Mouse (Mus musculus) common myeloid progenitor, adult 5-6 weeks (primary cell): Measurements from ENCODE around the gene Arhgef28. TPM values are rescaled to one million over a fixed set of nuclear protein-coding genes. Genes with fewer than 3 reads are reported as not detected.

Source experiments
- ATAC-seq: replicated peaks from 2 replicates; pipeline ENCODE4 v1.8.0; 2016; ENCODE audit warnings: low read depth, mild to moderate bottlenecking, moderate TSS enrichment, inconsistent platforms; ENCODE audit not compliant: poor library complexity, severe bottlenecking
- total RNA-seq: library from RNA; stranded (forward); fragments of 200-1000, 187-1606 nt; gene quantifications from 2 replicates; pipeline ENCODE4 v1.2.3, GENCODE M21; 2017

Gene Arhgef28
- total RNA-seq, 1 experiment from 2014 or later = 5.3 TPM

DNA sequence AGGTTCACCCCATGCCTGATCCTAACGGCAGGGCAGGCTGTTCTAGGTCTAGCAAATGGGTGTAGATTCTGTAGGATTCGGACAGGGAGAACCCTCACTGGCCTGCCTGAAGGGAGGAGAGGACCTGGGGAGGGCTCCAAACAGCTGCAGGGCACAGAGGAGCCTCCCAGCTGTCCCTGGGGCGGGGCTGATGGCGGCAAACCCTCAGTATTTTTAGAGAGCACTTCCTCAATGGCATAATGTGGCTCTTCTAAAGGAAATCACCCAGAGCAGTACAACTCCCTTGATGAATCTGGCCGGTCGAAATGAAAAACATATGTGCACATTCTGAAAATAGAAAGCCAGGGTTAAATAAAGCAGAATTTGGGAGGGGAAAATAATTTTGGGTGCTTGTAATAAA is 265.1 kb downstream of the Arhgef28 start:
- peak; percentile 67 for ATAC-seq

DNA sequence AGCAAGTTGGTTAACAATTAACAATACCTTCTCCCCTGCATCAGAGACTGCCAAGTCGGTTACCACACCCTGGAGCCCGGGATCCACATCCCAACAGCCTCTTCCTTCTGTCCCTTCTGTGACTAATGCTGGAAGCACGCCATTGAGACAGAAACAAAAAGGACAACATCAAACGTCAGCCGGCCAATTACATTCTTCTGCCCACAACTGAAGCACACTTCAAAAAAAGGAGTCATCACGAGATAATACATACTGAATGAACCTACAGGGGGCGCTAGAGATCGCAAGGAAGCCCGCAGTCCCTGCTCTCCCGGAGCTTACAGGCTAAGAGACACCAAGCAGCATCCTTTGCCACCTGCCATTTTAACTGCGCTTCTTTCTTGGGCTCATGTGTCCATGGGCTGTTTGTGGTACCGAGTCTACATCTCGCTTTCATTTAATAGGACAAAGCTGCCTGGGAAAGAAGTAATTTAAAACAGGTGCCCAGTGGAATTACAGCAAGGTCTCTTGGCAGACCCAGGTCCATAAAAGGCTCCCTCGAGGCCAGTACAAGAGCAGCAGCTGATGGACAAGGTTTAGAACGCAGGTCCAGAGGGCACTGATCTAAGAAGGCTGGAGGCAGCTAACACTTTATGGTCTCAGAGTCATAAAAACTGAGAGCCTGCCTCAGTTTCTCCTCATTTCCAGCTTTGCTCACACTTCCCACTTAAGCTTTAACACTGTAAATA is 266.6 kb downstream of the Arhgef28 start:
- no peak for ATAC-seq

DNA sequence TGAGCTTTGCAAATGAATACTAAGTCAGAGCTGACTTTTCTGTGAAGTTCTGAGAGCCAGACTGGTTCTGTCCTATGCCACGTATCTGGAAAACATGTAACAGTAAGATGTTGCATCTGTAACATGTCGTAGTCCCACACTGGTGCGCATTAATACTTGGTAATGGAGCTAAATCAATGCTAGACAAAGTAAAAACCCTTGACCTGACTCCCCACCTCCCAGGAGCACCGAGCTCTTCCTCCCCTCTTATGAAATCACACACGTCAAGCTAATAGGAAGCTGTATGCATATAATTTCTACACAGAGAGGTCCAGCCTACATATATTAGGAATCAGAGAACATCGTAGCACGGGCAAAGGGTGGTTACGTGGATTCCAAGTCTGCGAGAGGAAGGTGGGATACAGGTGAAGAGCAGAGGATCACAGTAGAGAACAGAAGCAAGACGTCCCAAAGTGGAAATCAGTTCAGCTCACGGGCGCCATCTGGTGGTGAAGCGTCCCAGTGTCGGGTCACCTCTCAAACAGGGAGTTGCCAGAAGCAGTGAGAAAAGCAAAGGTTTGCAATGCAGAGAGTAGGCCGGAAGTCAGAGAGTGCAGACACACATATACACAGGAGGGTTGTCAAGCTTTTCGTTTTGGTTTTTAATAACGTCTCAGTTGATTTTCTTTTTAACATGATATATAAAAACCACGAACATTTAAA is 267.5 kb downstream of the Arhgef28 start:
- ATAC-seq = peak; percentile 75

DNA sequence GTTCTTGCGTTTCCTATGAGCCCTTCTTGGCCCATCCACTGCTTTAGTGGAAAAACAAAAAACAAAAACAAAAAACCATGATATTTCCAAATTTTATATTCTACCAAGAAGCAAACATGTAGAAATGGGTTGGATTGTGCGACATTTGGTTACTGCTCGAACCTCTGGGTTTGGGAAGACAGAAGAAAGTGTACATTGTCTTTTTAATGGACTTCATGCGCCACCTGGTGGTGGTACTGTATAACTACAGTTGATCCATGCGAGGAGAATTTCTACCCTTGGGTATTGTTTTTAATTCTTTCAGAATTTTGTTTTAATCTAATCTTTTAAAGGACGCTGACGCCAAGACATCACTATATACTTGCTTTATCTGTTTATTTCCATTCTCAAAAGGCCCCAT is 268.3 kb downstream of the Arhgef28 start:
- no peak for ATAC-seq

DNA sequence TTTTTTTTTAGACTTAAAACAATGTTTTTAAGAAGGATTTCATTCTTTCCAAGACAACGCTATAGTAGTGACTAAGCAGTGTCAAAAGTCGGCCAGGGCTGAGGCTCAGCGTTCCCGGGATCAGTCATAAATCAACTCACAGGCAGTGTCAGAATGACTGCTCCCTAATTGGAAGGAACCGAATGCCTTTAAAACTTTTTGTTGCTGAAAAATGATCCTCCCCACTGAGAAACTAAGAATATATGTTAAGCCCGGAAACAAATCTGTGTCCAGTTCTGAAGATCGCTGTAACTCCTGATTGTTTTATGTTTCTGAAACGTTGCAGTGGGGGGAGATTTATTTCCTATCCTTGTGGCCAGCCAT is 278.1 kb downstream of the Arhgef28 start:
- ATAC-seq = no peak

DNA sequence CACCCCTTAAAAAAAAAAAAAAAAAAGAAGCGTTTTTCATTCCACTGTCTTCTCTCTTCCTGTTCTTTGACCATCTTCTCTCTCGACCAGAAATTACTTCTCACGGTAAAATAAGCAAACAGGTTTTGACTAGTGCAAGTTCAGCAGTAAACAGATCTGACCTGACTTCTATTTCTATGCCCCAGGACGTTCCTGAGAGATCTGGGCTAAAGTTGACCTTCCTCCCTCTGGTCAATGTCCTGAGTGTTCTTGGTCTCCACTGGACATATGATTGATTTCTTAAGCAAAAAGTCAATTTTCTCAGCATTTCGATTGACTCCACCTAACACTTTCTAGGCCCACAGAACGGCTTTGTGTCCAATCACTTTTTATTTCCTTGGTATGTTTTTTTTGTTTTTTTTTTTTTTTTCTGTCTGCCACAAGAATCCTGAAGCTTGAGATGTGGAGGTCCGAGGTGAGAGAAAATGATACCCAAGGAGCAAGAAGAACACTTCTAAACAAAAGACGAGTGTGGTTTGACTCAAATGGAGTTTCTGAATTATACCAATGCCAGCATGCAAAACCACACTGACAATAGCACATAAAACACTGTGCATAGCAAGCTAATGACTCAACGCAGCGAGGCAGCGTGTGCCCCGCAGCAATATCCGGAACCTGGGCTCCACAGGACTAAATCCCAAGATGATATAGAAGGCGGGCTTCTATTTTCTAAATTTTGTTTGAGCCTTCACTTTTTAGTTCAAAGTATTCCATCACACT is 278.7 kb downstream of the Arhgef28 start:
- no peak for ATAC-seq

DNA sequence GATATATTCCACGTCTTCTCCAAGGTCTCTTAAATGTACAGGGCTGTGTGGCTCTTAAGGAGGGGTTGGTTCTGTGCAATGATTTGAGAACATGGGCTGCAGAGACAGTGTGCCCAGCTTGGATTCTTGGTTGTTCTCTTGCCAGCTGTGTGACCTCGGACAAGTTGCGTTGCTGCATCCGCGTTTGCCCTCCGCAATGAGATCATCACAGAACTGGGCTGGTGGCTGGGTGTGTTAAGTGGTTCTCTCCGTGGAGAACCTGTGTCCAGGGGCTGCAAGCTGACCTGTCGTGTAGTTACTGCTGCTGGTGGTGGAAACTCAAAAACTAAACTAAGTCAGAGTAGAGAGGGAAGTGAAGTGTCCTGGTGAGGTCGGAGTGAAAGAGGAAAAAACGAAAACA is 279.9 kb downstream of the Arhgef28 start:
- ATAC-seq = no peak

DNA sequence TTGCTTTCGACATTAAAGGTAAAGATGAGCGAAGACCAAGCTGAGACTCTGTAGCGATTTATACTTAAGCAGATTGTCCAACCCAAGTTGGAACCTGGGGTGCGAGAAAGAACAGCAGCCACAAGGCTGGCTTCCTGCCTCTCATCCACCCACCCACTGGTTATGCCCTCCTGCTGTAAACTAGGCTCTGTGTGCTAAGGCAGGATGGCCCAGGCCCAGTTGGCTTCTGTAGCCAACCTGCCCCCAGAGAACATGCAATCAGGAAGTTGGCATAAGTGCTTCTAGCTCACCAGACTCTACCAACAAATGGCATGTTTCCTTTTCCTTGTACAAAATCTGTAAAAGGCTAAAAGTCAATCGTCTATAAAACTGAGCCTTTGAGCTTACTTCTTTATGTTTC is 283.2 kb downstream of the Arhgef28 start:
- no peak for ATAC-seq

DNA sequence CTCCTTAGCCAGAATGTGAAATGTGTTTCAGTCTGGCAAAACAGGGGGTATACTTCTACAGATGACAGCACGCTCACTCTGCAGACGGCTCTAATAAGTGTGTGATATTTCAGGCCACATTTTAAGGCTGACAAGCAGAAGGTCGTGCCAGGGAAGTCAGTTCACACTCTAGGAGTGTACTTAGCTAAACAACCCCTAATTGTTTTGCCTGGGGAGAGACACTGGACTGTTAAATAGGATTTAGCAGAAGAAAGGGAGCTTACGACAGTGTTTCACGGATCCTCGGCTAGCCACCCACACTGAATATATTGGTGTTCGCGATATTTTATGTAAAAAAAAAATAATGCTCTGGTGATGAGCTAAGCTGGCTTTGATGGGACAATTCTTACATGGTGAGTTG is 286.6 kb downstream of the Arhgef28 start:
- ATAC-seq = no peak

DNA sequence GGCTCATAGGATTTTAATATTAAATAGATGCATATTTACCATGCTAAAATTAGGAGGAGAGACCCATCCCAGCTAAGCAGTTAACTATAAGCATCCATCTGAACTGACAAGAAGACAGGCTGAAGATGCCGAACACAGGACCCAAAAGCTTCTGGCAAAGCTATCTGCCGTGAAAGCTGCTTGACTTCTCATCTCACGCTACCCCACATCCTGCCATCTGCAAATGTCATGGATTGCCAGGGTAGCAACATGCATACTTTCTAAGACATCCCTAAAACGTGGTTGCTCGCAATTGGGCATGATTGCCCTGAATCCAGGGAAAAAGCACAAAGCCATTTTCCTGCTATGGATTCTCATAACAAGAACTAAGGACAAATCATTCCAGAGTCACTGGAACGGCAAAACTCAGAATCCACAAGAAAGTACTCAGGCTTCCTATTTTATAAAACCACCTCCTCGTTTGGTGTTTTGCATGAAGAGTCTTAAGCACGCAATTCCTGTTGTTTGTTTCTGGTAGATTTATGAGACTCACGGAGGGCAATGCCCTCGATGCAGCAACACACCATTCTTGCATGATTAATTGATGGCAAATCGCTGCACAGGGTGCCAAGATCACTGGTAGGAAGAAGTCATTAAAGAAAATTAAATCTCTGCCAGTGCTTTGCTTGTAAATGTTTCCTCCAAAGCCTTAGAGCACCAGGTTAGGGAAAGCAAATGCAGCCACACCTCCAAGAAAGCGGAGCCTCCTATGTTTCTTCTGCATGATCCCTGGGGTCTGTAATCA is 287.9 kb downstream of the Arhgef28 start:
- ATAC-seq = no peak

DNA sequence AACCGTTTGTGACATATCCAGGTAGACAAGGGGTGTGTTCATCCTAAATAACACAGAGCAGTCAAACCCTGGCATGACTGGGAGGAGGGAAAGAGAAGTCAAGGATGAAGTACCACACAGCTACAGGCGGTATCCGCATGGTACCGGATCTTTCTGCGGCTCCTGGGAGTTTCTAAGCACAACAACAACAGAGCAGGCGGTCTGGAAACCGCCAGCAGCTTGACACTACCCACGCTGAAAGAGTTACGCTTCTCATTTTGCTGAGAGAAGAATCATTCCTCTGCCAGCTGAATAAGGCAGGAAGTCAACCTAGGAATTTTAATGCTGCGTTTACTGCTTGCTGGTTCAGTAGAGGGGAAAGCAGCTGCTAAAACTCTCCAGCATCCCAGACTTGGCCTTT is 295.2 kb downstream of the Arhgef28 start:
- ATAC-seq = no peak

DNA sequence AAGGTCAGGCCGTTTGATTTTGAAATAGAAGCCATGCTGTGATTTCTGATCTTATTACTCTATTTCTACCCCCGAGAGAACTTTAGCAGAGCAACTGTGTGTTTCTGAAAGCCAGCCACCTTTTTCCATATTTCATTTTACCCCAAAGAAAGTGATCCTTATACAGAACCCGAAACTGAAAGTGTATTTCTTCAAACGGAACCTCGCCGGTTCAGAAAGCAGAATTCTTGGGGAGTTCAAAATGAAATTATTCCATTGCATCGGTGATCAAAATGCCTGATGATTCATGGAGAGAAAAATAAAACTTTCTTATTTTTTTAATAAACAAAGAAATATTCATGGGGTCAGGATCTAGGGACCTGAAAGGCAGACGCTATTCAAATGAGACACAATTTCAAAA is 303.4 kb downstream of the Arhgef28 start:
- ATAC-seq = no peak

DNA sequence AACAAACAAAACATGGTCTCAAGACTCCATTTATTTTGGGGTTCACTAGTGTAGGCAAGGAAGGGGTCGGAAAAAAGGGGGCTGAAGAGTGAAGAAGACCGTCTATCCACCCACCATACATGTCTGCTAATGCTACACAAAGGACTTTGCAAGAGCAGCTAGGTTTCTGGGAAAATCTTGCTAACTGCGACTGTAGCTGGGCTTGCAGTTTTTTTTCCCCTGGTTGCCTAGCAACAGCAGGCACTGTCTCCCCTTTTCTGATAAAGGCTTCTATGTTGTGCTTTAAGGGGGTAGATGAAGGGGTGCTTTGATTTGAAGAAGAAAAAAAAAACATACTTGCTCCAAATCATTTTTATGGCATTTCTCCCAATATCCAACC is 305.9 kb downstream of the Arhgef28 start:
- ATAC-seq = no peak

DNA sequence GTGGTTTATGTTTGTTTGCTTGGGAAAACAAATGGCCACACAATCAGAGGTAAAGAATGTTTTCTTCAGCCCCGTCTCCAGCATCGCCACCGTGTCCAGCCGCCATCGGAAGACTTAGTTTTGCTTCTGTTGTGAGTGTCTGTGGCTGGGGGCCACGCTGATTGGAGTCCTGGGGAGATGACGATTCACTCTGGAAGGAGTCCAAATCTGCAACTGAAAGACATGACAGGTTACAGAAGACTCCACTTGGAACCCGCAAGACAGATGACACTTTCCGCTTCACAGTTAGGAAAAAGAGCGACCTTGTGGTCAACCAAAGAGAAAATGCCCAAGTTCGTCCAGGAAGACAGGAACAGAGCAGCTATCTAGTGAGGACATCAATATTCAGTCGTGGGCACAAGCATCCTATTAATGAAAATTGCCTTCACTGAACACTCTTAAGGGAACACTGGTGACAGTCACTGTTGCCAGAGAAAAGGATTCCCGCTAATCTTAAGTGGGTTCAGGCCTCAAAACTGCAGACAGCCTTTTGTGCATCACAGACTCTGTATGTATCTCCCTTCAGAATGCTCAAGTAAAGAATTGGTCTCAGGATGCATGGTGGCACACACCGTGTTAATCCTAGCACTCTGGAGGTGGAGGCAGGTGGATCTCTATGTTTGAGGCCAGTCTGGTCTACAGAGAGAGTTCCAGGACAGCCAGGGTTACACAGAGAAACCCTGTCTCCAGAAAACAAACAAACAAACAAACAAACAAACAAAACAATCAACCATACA is 306.4 kb downstream of the Arhgef28 start:
- no peak for ATAC-seq

DNA sequence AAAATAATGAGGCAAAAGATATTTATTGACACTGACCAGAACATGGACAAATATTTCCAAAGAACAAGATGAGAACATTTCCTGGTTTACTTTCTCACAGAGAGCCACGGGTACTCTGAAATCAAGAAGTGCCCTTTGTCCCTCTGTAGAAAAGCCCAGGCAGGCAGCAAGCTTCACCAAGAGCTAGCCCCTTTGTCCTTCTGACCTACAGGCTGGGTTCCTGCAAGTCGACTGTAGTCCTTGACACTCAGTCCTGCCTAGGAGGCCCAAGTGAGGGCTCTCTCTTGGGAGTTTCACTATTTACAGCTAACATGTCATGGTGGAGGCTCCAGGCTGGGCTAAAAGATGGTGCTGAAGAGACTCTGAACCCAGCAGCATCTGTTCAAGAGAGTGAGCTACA is 307.6 kb downstream of the Arhgef28 start:
- no peak for ATAC-seq

DNA sequence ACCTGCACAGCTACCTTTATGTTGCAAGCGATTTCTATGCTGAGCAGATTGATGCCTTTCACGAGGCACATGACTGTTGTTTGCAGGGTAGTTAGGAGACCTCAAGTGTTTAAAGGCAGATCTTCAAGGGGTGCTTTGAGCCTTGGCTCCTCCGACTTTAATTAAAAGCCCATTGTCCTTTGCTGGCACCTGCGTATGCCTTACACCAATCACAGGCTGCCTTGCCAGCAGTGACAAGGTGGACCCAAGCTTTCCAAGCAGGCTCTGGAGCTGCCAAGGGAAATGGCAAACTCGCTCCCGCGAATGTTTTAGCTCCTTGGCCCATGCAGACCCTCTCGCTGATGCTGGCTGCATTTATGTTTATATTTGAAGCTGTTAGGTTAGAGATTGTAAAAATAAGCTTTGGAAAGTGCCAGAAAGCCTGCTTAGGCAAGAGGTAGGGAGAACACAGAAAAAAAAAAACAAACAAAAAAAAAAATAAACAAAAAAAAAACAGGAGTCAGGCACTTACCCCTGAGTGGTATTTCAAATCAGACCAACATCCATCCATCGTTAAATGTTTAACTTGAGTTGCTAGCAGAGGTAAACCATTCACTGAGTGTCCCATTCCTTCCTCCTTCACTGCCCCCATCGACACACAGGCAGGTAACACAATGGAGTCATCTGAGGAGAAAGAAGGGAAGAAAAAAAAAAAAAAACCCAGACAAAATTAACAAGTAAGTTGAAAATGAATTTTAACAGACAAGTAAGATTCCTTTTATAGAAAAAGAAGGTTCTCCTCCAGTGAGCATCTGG is 313.0 kb downstream of the Arhgef28 start:
- ATAC-seq = no peak

DNA sequence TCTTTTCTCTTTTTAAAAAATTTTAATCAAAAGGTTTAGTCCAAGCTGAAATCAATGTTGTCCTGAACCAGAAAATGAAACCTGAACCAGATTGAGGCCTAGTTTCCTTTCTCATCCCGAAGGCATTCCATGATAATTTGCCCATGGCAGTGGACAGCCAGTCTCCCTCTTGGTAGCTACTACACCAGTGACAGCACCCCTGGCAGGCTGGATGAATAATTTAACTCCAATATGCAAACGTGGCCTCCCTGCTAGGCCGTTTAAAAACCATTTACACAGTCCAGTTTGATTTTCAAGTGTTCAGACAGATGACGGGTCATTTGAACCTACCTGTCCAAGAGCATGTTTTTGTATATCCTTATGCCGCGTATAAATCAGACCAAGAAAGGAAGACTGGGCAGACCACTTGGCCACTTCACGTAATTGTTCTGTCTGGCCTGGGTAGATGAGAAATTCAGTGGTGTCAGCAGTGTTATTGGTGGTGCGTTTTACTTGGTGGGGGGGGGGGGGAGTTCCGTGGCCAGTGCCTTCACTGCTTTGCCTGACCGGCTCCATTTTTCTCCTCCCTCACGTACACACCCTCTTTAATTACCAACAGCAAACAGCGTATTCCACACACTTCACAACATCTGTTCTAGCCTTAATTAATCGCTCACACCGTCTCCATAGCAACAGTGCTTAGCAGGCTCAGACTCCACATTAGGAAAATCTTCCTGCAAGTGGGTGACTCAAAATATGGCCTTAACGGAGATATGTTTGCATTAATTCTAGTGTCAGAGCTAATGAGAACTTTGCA is 314.0 kb downstream of the Arhgef28 start:
- no peak for ATAC-seq

DNA sequence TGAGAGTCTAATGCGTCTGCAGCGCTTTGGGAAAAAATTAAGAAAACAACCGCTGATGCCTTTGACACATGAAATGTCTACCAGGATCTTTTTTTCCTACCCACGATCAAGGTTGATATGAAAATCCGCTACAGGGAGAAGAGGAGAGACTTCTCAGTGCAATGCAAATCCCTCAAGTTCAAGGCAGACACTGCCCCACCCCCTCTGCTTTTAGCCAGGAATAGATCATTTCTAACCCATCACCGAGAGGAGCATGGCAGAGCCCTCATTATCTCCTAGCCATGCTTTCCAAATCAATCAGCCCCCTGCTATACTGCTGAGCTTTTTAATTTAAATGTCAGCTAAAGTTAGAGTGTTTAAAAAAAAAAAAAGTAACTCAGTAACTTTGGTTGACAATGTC is 318.2 kb downstream of the Arhgef28 start:
- no peak for ATAC-seq
